Mouse (Mus musculus) ES-E14 (cell line): ENCODE data around the gene Gm5678.

Source experiments
- CHD2 ChIP-seq: IDR thresholded peaks from 2 replicates; pipeline ENCODE4 v1.6.1; 2014; ENCODE audit warnings: mild to moderate bottlenecking, low read depth, low read length, inconsistent platforms
- HCFC1 ChIP-seq: IDR thresholded peaks from 2 replicates; pipeline ENCODE4 v1.6.1; 2012; ENCODE audit warnings: low read length, inconsistent platforms, borderline replicate concordance; ENCODE audit not compliant: insufficient read depth
- MAFK ChIP-seq: IDR thresholded peaks from 2 replicates; pipeline ENCODE4 v1.6.1; 2014; ENCODE audit warnings: mild to moderate bottlenecking, low read depth, low read length, inconsistent platforms; ENCODE audit not compliant: insufficient read depth
- ZC3H11A ChIP-seq: IDR thresholded peaks from 2 replicates; pipeline ENCODE4 v1.6.1; 2012; ENCODE audit warnings: low read depth, mild to moderate bottlenecking, inconsistent platforms, low read length, borderline replicate concordance

DNA sequence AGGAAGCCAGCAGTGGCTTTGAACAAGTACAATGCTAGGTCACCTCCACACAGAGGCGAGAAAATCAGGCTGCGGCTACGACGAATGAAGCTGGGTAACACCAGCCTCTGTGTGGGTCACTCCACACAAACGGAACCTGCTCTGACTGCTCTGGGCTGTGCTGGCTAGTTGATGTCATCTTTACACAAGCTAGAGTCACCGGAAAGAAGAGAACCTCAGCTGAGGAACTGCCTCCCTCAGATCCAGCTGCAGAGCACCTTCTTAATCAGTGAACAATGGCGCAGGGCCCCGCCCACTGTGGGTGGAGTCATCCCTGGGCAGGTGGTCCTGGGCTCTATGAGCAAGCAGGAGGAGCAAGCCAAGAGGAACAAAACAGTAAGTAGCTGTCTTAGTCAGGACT is 41.5 kb upstream of the Gm5678 start:
- TF ChIP-seq ZC3H11A (no peak), CHD2 (no peak), MAFK (no peak), HCFC1 (no peak)
